Mouse (Mus musculus) layer of hippocampus, adult 9-11 months (tissue): ENCODE results near the gene Zswim3.
A peak's percentile ranks its signal among the peaks of the same experiment; 100 is the strongest.

Experiments
- DNase-seq: peaks from one replicate; pipeline ENCODE4 v3.0.0; 2022

Zswim3 gene

GRCm38 (mm10) chr2:164804533-164805331 lies at the start of gene Zswim3, which contains the start of gene Acot8:
Zswim3 (plus strand) TSS chr2:164805098.
Acot8 (minus strand) TSS chr2:164804882.
- DNase-seq: peak; percentile 98

- DNase-seq: no peak
Observed at GRCm38 (mm10) chr2:164757841-164758240, 47.1 kb upstream of the Zswim3 start.

GRCm38 (mm10) chr2:164758692-164759091 lies 46.2 kb upstream of the Zswim3 start:
- DNase-seq: no peak

GRCm38 (mm10) chr2:164760059-164760833 lies 44.7 kb upstream of the Zswim3 start:
- no peak for DNase-seq

- no peak for DNase-seq
Observed at GRCm38 (mm10) chr2:164761502-164761901, 43.4 kb upstream of the Zswim3 start.

GRCm38 (mm10) chr2:164761971-164762370 lies 42.9 kb upstream of the Zswim3 start:
- DNase-seq: no peak

GRCm38 (mm10) chr2:164762593-164762992 lies 42.3 kb upstream of the Zswim3 start:
- no peak for DNase-seq

GRCm38 (mm10) chr2:164765841-164766240 lies 39.1 kb upstream of the Zswim3 start:
- peak; percentile 69 for DNase-seq

- no peak for DNase-seq
Observed at GRCm38 (mm10) chr2:164767812-164768540, 36.9 kb upstream of the Zswim3 start.

- DNase-seq: peak; percentile 98
Observed at GRCm38 (mm10) chr2:164769258-164770037, 35.5 kb upstream of the Zswim3 start, which contains the start of gene Ube2c. Ube2c (plus strand) TSS chr2:164769898.

- no peak for DNase-seq
Observed at GRCm38 (mm10) chr2:164770279-164770678, 34.6 kb upstream of the Zswim3 start.

GRCm38 (mm10) chr2:164771123-164771522 lies 33.8 kb upstream of the Zswim3 start:
- DNase-seq: no peak

- no peak for DNase-seq
Observed at GRCm38 (mm10) chr2:164773229-164773988, 31.5 kb upstream of the Zswim3 start.

- DNase-seq: no peak
Observed at GRCm38 (mm10) chr2:164773989-164774364, 30.9 kb upstream of the Zswim3 start.

- DNase-seq: no peak
Observed at GRCm38 (mm10) chr2:164776130-164776529, 28.8 kb upstream of the Zswim3 start.

GRCm38 (mm10) chr2:164776801-164777200 lies 28.1 kb upstream of the Zswim3 start:
- DNase-seq: no peak

GRCm38 (mm10) chr2:164777246-164778014 lies 27.5 kb upstream of the Zswim3 start:
- DNase-seq: no peak

- no peak for DNase-seq
Observed at GRCm38 (mm10) chr2:164778015-164778287, 26.9 kb upstream of the Zswim3 start.

- no peak for DNase-seq
Observed at GRCm38 (mm10) chr2:164778809-164779208, 26.1 kb upstream of the Zswim3 start.

GRCm38 (mm10) chr2:164779481-164780086 lies 25.3 kb upstream of the Zswim3 start, which contains the start of gene Tnnc2:
Tnnc2 (minus strand) TSS chr2:164779967.
- no peak for DNase-seq

- no peak for DNase-seq
Observed at GRCm38 (mm10) chr2:164781876-164782275, 23.0 kb upstream of the Zswim3 start.
